Mouse (Mus musculus): ENCODE measurements at regions not wholly inside any gene's neighbourhood (a gene's known extent, or its start where the extent isn't known, plus 50 kb on each side); places are given as distances from the start of the nearest gene placed in this dataset.

GRCm38 (mm10) chr1:73793256-73793655, 331.0 kb downstream of the Tns1 start:
- TF ChIP-seq CTCF (IDR thresholded peaks at IDR 0.05; ENCODE audit: low read depth, low read length): no peak
- no peak for TF ChIP-seq GATA1 (IDR thresholded peaks at IDR 0.05; ENCODE audit: borderline replicate concordance, low read length)
- TF ChIP-seq TAL1 (conservative IDR thresholded peaks at IDR 0.05; ENCODE audit: low read depth, low read length): no peak
- no peak for TF ChIP-seq POLR2AphosphoS5 (IDR thresholded peaks at IDR 0.05; ENCODE audit: insufficient replicate concordance, low read depth, low read length)
